Mouse (Mus musculus) E14TG2a.4 (cell line): ENCODE data around the gene Lax1.

Experiments
- CTCF ChIP-seq: conservative IDR thresholded peaks from 2 replicates; pipeline ENCODE4 v1.5.1; 2014; ENCODE audit warnings: low read length
- NANOG ChIP-seq: IDR thresholded peaks from 2 replicates; pipeline ENCODE4 v1.6.1; 2014; ENCODE audit warnings: borderline replicate concordance, low read length, mixed read lengths

GRCm38 (mm10) chr1:133660466-133661202, 29.3 kb downstream of the Lax1 start, which contains the start of gene Zbed6:
- TF ChIP-seq CTCF (no peak), NANOG (no peak)
